Mouse (Mus musculus) left cerebral cortex, postnatal 25 days (tissue): ENCODE results near the gene Cd300ld2. TPM values are rescaled to one million over a fixed set of nuclear protein-coding genes. Genes with fewer than 3 reads are reported as not detected.
A peak's percentile ranks its signal among the peaks of the same experiment; 100 is the strongest.
"Not testable (repeated sequence)": the region's sequence is repeated elsewhere in the genome, so short reads cannot be mapped to it uniquely, and the experiment has no call there.

Experiments used
- DNase-seq, 2 experiments: peaks; one replicate each; pipeline ENCODE4 v3.0.0; 2022; ENCODE audit warnings: low spot score in 2 of 2, mixed read lengths in 1 of 2
- intact Hi-C: fragments of 180-260 bp; cut with DNase I; formaldehyde crosslinking; loops from one replicate; pipeline ENCODE4 v1.15.1; 2025
- total RNA-seq, 2 experiments: library from RNA; stranded (reverse); gene quantifications; 2 replicates each; pipeline ENCODE4 v1.2.3; 2021

Gene Cd300ld2
- total RNA-seq, result not detected

DNA sequence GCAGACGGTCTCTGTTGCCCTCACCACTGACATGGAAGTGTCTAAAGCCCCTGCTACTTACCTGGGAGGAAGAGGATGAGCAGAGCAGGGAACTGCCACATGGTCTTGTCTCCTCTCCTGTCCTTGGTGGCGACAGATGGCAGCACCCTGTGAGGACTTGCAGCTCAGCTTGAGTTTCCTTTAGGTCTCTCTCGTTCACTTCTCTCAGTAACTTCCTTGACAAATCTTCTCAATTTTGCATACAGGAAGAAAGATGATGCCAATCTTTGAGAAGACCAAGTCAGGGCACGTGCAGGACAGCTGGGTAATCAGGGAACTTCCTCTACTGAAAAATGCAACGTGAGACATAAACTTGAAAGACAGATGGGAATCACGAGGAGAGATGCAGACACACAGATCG, at the start of gene Cd300ld2:
Gene Cd300ld2, minus strand, starts transcription at position 101 of the 400 bp plus-strand sequence.
- intact Hi-C loops, DNase-seq: not testable (repeated sequence)

DNA sequence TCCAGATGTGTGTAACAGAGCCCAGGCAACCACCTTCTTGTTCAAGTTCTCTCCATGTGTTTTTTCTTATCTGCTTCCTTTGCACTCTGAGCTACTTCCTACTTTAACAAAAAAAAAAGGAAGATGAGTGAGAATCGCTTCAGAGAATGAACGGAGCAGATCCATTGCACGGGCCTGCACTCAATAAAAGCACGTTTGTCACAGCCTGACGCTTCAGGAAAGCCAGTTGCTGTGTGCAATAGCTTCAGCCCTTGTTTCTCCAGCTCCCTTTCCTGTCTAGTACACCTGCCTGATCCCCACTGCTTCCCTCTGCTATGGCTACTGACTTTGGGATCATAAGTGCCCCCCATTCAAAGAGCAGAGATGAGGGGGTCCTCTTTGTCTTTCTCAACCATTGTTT, 46.1 kb upstream of the Cd300ld2 start, which contains the start of gene Cd300e:
Gene Cd300e, minus strand, starts transcription at position 101 of the 400 bp plus-strand sequence.
- intact Hi-C loops, result no loop called here
- no peak for DNase-seq

DNA sequence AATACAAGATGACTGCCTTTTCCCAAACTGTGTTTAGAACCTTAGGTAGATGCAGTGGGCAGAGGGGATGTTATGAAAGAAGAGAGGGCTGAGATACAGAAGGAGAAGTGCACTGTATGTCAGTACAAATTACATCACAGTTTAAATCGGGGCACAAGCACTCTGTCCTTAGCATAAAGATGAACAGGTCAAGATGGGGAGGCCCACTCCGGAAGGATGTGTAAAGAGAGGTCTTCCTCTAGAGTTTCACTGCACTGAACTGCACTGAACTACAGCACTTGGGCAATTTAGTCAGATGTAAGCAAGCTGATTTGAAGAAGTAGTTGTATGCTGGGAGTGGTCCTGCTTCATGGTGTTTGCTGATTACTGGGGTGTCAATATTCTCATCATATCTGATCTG, 43.8 kb upstream of the Cd300ld2 start:
- DNase-seq, result no peak
- intact Hi-C loops, result loop anchor here (10.0 kb wide), 2 partner anchors 245 to 315 kb away; no protein-coding TSS in a partner anchor

DNA sequence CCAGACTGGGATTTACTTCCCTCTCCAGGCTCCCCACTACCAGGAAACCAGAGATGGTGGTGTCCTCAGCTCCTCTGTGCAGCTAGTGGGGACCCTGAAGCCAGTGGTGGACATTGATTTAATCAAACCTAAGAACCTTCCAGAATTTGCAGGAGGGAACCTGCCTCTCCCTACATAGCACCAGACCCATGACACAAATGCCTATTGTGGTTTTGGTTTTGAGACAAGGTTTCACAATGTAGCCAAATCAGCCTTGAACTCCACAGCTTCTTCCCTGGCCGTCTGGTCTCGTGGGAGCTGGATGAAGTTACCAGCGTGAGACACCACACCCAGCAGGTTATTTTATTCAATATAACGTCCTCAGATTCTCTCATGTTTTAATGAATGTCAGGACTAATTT, 42.7 kb upstream of the Cd300ld2 start:
- intact Hi-C loops, result loop anchor here (10.0 kb wide), 2 partner anchors 244 to 314 kb away; no protein-coding TSS in a partner anchor

DNA sequence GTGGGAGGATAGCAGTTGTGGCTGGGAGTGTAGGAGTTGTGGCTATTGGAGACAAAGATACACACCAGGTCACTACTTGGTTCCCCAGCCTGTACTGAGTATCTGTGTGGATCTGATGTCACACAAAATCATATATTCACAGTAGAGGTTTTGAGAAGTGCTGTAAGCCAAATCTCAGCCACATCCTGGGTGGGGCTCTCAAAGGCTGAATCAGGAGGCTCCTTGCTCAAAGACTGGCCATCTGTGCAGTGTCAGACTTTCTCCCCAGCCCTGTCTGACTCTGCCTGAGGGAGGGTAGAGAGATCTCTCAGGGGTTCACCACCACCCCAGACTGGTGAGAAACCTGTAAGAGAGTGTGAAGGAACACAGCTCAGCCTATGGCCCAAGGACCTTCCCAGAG, 38.5 kb upstream of the Cd300ld2 start:
- intact Hi-C loops, result loop anchor here (10.0 kb wide), 2 partner anchors 240 to 310 kb away; no protein-coding TSS in a partner anchor
- DNase-seq, result no peak

More for the DNA sequence above, 42.7 kb upstream of the Cd300ld2 start:
- DNase-seq, result no peak

DNA sequence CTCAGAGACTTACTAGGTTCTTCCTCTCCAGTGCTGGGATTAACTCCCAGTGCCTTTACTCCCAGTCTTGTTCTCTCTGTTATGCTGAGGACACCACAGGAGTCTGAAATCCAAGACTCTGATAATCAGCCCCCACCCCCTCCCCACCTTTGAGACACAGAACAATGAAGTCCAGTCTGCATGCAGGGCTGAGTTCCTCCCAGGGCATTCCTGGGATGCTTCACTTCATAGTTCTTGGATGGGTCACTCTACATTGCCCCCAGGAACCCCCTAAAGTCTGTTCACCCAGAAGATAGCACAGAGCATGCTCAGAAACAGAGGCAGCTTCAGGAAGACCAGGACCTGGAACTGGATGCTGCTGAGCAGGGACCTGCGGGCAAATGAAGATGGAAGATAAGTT, 37.0 kb upstream of the Cd300ld2 start:
- DNase-seq, result no peak
- intact Hi-C loops, result loop anchor here (10.0 kb wide), 2 partner anchors 238 to 308 kb away; no protein-coding TSS in a partner anchor

DNA sequence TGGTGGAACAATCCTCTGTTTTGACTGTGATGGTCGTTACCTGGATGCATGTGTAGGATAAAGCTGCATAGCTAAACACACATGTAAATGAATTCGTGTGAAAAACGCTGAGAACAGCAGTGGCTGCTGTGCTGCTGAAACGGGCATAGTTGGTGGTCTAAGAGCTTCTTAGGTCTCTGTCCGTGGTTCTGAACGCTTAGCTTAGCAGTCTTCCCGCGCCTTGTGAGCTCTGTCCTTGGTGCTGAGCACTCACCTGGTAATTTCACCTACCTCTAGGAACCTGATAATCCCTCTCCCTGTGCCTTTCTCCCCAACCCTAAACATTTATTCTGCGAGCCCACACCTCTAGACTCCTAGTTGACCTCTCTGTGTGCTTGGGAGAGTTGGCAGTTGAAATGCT, 36.2 kb upstream of the Cd300ld2 start:
- no peak for DNase-seq

DNA sequence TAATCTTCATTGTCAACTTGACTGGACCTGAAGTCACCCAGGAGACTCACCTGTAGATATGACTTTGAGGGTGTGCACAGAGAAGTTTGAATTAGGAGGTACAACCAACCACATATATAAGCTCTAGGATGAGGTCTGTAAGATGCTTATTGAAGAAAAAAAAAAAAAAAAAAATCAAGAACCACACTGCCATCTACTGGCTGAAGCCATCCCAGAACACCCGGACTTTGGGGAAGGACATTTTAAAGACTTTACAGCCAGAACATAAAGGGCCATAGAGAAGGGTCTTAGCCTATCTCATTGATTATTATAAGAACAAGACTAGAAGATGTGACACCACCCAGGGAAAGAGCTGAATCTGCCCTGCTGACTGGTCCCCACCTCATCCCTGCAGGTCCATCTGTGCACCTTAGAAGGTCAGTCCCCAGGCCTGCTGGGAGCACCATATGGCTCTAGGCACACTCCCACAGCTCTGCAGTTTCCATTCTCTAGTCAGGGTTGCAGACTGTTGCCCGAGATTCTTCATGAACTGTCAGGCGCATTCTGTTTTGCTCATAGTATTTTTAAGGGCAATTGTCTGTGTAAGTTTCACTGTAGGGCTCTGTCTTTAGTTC, 33.4 kb upstream of the Cd300ld2 start:
- intact Hi-C loops, result loop anchor here (10.0 kb wide), 1 partner anchor 175 kb away; no protein-coding TSS in a partner anchor
- peak in 1 of 2 experiments; percentile 39 for DNase-seq

More for the DNA sequence above, 36.2 kb upstream of the Cd300ld2 start:
- intact Hi-C loops, result loop anchor here (10.0 kb wide), 2 partner anchors 237 to 307 kb away; no protein-coding TSS in a partner anchor

DNA sequence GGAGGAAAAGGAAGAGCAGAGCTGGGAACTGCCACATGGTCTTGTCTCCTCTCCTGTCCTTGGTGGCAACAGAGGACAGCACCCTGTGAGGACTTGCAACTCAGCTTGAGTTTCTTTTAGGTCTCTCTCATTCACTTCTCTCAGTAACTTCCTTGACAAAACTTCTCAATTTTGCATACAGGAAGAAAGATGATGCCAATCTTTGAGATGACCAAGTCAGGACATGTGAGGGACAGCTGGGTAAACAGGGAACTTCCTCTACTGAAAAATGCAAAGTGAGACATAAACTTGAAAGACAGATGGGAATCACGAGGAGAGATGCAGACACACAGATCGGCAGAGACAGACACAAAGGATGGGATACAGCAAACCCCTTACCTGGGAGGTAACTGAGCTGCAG, 32.3 kb upstream of the Cd300ld2 start, which contains the start of gene Cd300ld3:
Gene Cd300ld3, minus strand, starts transcription at position 151 of the 400 bp plus-strand sequence.
- no peak for DNase-seq
- intact Hi-C loops, result loop anchor here (10.0 kb wide), 1 partner anchor 173 kb away; no protein-coding TSS in a partner anchor

DNA sequence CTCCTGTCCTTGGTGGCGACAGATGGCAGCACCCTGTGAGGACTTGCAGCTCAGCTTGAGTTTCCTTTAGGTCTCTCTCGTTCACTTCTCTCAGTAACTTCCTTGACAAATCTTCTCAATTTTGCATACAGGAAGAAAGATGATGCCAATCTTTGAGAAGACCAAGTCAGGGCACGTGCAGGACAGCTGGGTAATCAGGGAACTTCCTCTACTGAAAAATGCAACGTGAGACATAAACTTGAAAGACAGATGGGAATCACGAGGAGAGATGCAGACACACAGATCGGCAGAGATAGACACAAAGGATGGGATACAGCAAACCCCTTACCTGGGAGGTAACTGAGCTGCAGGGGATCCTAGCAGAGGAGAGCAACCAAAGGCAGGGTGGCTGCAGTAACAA, 21.7 kb upstream of the Cd300ld2 start, which contains the start of gene Cd300ld5:
Gene Cd300ld5, minus strand, starts transcription at position 101 of the 400 bp plus-strand sequence.
- intact Hi-C loops, DNase-seq: not testable (repeated sequence)

DNA sequence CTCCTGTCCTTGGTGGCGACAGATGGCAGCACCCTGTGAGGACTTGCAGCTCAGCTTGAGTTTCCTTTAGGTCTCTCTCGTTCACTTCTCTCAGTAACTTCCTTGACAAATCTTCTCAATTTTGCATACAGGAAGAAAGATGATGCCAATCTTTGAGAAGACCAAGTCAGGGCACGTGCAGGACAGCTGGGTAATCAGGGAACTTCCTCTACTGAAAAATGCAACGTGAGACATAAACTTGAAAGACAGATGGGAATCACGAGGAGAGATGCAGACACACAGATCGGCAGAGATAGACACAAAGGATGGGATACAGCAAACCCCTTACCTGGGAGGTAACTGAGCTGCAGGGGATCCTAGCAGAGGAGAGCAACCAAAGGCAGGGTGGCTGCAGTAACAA, 10.9 kb upstream of the Cd300ld2 start, which contains the start of gene Cd300ld4:
Gene Cd300ld4, minus strand, starts transcription at position 101 of the 400 bp plus-strand sequence.
- intact Hi-C loops, DNase-seq: not testable (repeated sequence)

DNA sequence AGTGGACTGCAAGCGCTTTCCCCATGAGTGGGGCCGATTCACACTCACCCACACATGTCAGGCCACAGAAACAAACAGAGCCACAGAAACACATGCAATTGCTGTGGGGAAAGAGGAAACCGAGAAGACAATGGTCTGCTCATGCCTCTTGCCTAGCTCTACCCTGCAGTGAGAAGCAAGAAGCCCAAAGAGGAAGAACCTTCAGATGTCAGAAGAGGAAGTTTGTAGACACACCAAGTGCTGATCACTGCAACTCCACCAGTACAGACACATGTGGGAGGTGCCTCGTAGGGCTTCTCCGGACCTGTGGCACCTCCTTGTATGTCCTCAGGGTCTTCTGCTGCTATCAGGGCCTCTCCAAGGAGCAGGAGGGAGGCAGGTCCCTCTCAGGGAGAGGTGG, 11.9 kb downstream of the Cd300ld2 start:
- intact Hi-C loops, result no loop called here
- peak; percentile 4 to 9 for DNase-seq

DNA sequence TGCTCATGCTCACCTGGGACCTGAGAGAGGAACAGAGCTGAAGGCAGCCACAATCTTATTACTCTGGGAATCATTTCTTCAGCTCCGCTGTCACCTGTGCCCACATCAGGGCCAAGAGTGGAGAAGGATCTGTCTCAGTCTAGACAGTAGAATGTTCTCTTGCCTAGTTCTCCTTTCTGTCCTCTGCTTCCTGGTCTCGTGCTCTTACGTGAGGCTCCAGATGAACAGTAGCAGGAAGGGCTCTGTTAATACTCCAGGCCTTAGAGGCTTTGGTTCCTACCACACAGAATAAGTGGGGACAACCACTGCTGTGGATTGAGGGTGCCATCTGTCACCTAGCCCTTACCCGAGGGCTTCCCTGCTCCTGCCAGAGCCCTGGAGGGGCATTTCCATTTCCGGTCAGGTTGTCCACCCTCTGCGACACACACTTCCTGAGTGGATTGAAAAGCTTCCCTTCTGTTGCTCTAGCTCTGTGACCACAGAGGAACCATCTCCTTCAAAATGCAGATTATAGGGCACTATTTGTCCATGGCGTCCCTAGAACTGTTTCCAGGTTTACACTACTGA, 14.4 kb downstream of the Cd300ld2 start, which contains the start of gene Cd300c2:
Gene Cd300c2, minus strand, starts transcription at position 407 of the 567 bp plus-strand sequence.
- peak in 1 of 2 experiments; percentile 2 for DNase-seq
- intact Hi-C loops, result loop anchor here (2.0 kb wide), 1 partner anchor 41 kb away; no protein-coding TSS in a partner anchor

DNA sequence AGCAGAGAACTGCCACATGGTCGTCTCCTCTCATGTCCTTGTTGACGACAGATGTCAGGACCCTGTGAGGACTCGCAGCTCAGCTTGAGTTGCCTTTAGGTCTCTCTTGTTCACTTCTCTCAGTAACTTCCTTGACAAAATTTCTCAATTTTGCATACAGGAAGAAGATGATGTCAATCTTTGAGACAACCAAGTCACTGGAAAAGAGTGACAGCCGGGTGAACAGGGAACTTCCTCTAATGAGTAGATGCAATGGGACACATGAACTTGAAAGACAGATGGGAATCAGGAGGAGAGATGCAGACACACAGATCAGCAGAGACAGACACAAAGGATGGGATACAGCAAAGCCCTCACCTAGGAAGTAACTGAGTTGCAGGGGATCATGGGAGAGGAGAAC, 26.2 kb downstream of the Cd300ld2 start, which contains the start of gene Cd300ld:
Gene Cd300ld, minus strand, starts transcription at position 130 of the 400 bp plus-strand sequence.
- no peak for DNase-seq

DNA sequence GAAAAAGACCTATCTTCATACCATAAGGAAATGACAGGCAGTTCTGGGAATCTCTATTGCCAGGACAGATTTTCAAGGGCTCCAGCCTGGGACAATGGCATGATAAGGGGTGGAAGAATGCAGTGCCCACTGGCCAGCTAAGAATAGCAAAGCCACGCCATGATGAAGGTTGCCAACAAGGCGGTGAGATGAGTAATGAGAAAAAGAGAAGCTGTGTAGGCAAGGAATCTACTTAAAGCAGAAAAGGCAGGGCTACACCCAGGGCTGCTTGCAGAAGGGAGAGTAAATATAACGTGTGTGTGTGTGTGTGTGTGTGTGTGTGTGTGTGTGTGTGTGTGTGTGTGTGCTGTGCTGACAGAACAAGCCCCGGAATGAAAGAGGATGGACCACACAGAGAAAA, 34.1 kb downstream of the Cd300ld2 start:
- intact Hi-C loops, result no loop called here
- peak in 1 of 2 experiments; percentile 69 for DNase-seq

More for the DNA sequence above, 26.2 kb downstream of the Cd300ld2 start, which contains the start of gene Cd300ld:
- intact Hi-C loops, result loop anchor here (5.0 kb wide), 1 partner anchor 138 kb away; no protein-coding TSS in a partner anchor

DNA sequence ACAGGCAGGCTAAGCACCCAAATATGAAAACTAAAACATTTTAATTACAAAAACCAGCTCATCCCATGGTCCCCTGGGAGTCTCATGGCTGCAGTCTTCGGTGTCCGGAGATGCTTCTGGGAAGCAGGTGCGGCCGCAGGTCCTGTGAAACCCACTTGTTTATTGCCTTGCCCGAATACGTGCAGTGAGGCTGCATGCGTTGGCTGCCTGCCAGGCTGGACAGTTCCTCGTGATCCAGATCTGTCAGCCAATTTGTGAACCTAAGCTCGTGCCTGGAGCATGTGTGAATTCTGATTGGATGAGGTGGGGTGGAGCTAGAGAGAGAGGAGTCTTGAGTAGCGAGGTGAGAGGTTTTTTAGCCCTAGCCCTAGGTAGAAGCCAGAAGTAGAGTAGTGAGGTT, 43.3 kb downstream of the Cd300ld2 start:
- intact Hi-C loops, result no loop called here

DNA sequence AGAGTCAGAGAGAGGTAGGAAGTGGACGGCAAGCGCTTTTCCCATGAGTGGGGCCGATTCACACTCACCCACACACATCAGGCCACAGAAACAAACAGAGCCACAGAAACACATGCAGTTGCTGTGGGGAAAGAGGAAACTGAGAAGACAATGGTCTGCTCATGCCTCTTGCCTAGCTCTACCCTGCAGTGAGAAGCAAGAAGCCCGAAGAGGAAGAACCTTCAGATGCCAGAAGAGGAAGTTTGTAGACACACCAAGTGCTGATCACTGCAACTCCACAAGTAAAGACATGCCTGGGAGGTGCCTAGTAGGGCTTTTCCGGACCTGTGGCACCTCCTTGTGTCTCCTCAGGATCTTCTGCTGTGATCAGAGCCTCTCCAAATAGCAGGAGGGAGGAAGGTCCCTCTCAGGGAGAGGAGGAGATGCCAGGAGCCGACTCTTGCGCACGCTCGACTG, 47.2 kb downstream of the Cd300ld2 start, which contains the start of gene Cd300c:
Gene Cd300c, minus strand, starts transcription at position 406 of the 456 bp plus-strand sequence.
- intact Hi-C loops, result no loop called here
- DNase-seq, result peak; percentile 5 to 33

More for the DNA sequence above, 43.3 kb downstream of the Cd300ld2 start:
- DNase-seq, result no peak

DNA sequence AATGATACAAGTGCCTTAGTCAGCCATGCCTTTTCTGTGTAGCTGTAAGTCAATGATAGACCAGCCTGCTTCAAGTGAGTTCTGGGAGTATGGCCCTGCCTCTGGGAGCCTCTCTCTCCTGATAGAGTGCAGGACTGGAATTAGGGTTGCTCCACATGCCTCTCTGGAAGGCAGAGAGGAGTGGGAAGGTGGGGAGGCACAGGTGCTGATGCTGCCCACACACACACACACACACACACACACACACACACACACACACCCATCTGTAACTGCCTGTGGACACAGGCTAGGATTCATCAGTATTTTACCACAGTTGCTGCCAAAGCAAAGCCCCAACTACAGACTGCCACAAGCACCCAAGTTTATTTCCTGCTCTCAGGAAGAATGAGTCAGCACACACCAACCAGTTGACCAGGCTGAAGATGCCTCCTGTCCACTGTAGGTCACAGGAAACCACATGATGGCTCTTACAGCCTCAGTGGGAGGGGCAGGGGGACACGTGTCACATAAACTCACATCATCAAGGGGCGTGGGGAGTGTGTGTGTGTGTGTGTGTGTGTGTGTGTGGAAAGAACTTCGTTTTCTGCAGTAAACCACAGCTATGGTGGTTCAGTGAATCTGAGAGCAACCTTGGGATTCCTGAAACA, 50.7 kb downstream of the Cd300ld2 start:
- DNase-seq, result peak in 1 of 2 experiments; percentile 5
- intact Hi-C loops, result no loop called here

DNA sequence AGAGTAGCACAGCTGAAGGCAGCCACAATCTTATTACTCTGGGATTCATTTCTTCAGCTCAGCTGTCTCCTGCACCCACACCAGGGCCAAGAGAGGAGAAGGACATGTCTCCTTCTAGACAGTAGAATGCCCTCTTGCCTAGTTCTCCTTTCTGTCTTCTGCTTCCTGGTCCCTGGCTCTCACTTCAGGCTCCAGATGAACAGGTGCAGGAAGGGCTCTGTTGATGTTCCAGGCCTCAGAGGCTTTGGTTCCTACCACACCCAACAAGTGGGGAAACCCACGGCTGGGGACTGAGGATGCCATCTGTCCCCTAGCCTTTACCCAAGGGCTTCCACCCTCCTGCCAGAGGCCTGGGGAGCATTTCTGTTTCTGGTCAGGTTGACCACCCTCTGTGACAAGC, 55.6 kb downstream of the Cd300ld2 start:
- no peak for DNase-seq
- intact Hi-C loops, result loop anchor here (2.0 kb wide), 1 partner anchor 42 kb away; no protein-coding TSS in a partner anchor
